Mouse (Mus musculus) erythroblast, embryonic 14.5 days (primary cell): ENCODE data around the gene 1700080O16Rik. TPM values are rescaled to one million over a fixed set of nuclear protein-coding genes. Genes with fewer than 3 reads are reported as not detected.

Source experiments
- H3K27me3 ChIP-seq: 2 replicates; pipeline ENCODE4 v1.6.1; 2012; ENCODE audit warnings: inconsistent platforms; ENCODE audit not compliant: control insufficient read depth
- H3K36me3 ChIP-seq: 2 replicates; pipeline ENCODE4 v1.6.1; 2012; ENCODE audit warnings: mild to moderate bottlenecking, inconsistent platforms; ENCODE audit not compliant: control insufficient read depth
- H3K4me1 ChIP-seq: 2 replicates; pipeline ENCODE4 v1.6.1; 2012; ENCODE audit warnings: inconsistent platforms; ENCODE audit not compliant: control insufficient read depth
- H3K4me3 ChIP-seq: replicated peaks from 2 replicates; pipeline ENCODE3; 2012; ENCODE audit warnings: moderate library complexity, mild to moderate bottlenecking, inconsistent platforms
- H3K9me3 ChIP-seq: 2 replicates; pipeline ENCODE4 v1.6.1; 2012; ENCODE audit warnings: low read length, inconsistent platforms, mixed read lengths; ENCODE audit not compliant: control insufficient read depth
- GATA1 ChIP-seq: IDR thresholded peaks from 2 replicates; pipeline ENCODE4 v1.6.1; 2012; ENCODE audit warnings: low read length, inconsistent platforms, mixed read lengths
- TAL1 ChIP-seq: IDR thresholded peaks from 3 replicates; pipeline ENCODE4 v1.6.1; 2012; ENCODE audit warnings: low read length, inconsistent platforms, mixed read lengths
- polyA plus RNA-seq: library from polyadenylated mRNA; stranded (reverse); fragments of >175 nt; gene quantifications from 2 replicates; pipeline ENCODE4 v1.2.3, GENCODE M21; 2012

The 1700080O16Rik gene
- polyA plus RNA-seq, result not detected in 2 replicates

DNA sequence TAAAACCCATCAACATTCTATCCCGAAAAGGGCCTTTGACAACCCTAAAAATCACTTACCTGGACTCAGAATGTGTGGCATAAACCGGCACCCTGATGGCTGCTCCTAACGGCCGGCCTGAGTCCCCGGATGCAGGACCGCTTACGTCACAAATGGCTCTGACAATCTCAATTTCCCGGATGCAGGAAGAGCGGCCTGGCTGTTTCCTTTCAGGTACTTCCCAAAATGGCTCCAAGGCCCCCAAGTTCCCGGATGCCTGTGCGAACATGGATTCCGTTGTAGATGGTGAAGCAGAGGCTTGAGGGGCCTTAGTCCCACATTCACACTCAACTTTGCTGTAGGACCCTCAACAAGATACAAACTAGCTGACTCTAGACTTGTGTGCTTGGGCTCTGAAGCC is at the start of gene 1700080O16Rik:
Gene 1700080O16Rik, minus strand, starts transcription at position 101 of the 400 bp plus-strand sequence.
- TF ChIP-seq GATA1, result no peak
- no peak for TF ChIP-seq TAL1

DNA sequence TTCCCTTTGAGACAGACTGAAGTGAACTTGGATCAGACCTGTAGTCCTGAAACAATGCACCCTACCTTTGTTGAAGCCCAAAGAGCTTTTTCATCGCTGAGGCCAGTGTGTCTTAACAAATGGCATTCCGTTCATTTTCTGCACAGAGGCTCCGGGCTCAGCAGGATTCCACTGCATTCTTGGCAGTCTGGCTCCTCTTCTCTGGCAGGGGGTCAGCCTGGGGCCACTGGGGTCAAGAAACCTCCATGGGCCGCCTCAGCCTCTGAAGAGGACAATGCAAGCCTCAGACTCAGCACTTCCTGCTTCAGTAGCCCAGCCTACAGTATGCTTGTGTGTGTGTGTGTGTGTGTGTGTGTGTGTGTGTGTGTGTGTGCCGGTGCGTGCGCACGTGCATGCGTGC is 45.1 kb upstream of the 1700080O16Rik start:
- Histone ChIP-seq H3K27me3 (no peaks in the 10 kb centered on the region), H3K4me3 (no peak overlapping the region), H3K4me1 (no peaks in the 10 kb centered on the region), H3K36me3 (no peaks in the 10 kb centered on the region), H3K9me3 (no peaks in the 10 kb centered on the region)
- no peak for TF ChIP-seq TAL1

More for the DNA sequence above, at the start of gene 1700080O16Rik:
- Histone ChIP-seq H3K4me3 (no peak within 1 kb of the TSS), H3K4me1 (no peaks in the 10 kb centered on the region), H3K36me3 (no peaks in the 10 kb centered on the region), H3K9me3 (no peaks in the 10 kb centered on the region), H3K27me3 (no peaks in the 10 kb centered on the region)

DNA sequence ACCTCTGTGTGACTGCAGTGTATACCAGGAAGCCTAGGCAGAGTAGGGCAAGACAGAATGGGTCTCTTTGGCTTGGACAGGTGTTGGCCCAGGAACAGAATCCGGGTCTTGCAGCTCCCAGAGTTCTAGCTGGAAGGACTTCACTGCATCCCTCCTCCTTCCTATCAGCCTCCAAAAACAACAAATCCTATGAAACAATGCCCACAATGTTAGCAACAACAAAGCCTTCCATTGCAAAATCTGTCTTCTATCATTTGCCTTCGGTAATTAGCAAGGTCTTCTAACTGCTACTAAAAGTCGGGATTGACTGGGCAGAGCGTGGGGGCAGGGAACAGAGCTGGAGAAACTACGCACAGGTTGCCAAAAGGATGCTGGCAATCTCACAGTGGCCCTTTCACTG is 27.5 kb upstream of the 1700080O16Rik start:
- no peaks in the 10 kb centered on the region for H3K4me1 ChIP-seq
- H3K36me3 ChIP-seq, result no peaks in the 10 kb centered on the region
- H3K27me3 ChIP-seq, result no peaks in the 10 kb centered on the region
- H3K4me3 ChIP-seq, result no peak overlapping the region
- TF ChIP-seq TAL1 (no peak), GATA1 (no peak)
- H3K9me3 ChIP-seq, result peaks cover 3% of the 10 kb centered on the region; the same call in 1 of the 2 replicates

DNA sequence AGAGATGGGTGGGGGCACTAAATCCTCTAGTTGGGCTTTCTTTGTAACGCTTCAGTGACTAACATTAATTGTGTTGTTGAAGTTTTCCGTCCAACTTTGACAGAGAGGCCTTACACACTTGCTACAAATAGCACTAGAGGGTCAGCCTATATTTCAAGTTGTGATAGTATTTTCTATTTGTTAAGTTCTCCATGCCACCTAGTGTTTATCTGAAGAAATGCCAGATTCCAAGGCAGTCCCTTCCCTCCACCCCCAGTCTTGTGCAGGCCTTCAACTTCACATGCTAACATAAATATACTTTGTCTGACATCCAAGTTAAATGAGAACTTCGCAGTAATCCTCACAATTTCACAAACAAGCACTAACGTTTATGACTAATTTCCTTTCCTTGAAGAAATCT is 26.9 kb upstream of the 1700080O16Rik start:
- peaks cover 3% of the 10 kb centered on the region; the same call in 1 of the 2 replicates for H3K9me3 ChIP-seq
- H3K27me3 ChIP-seq, result no peaks in the 10 kb centered on the region
- no peaks in the 10 kb centered on the region for H3K4me1 ChIP-seq
- H3K4me3 ChIP-seq, result no peak overlapping the region
- TF ChIP-seq GATA1 (no peak), TAL1 (no peak)
- H3K36me3 ChIP-seq, result no peaks in the 10 kb centered on the region

DNA sequence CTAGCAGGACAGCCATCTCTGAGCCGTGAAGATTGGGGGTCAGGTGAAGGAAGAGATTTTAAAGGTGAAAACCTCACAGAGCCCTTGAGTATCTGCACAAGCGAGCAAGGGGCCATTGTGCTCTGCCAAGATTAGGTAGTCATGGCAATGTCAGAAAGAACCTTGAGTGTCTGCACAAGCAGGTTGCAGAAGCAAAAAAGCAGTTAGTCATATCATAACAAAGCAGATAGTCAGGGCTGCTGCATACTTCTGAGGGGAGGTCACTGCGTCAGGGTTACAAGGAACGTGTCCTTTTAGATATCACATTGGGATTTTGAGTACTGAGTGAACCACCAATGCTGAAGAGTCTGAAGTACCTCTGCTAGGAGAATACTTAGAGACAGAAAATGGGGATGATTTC is 3.8 kb upstream of the 1700080O16Rik start:
- Histone ChIP-seq H3K9me3 (no peaks in the 10 kb centered on the region), H3K4me1 (no peaks in the 10 kb centered on the region), H3K27me3 (no peaks in the 10 kb centered on the region), H3K4me3 (no peak overlapping the region), H3K36me3 (no peaks in the 10 kb centered on the region)
- TF ChIP-seq TAL1 (no peak), GATA1 (no peak)

DNA sequence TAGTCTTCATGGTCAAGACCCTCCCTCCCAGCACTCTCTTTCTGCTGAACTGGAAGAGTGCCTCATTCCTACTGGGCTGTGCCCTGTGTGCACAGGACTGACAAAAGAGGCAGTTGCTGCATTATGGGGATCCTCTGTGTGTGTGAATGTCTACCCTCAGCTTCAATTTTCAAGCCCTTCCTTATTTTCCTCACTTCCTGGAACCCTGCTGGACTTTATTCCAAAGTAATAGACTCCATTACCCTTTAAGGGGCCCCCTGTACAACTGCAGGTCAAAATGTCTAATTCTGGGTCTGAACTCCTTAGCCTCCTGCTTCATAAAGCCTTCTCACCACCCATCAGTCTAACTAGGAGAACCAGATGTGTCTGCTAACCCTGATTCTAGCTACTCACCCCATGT is 2.0 kb upstream of the 1700080O16Rik start:
- TF ChIP-seq TAL1 (no peak), GATA1 (no peak)
- H3K27me3 ChIP-seq, result no peaks in the 10 kb centered on the region
- no peak overlapping the region for H3K4me3 ChIP-seq
- no peaks in the 10 kb centered on the region for H3K36me3 ChIP-seq
- no peaks in the 10 kb centered on the region for H3K4me1 ChIP-seq
- H3K9me3 ChIP-seq, result no peaks in the 10 kb centered on the region

DNA sequence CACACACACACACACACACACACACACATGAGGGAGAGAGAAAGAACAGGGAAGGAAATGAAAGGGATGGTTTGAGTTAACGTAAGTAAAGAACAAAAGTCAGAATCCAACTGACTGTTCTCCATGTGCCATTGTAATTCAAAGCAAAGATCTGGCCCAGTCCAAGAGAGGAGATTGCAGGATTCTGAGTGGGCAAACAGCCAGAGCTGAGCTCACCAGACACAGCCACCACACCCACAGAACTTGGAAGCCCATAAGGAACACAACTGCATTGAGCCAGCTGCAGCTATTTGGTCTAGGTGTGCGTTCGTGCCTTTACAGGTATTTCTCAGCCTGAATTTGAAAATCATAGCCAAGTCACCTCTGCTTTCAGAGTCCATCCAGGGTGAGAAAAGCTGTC is 24.5 kb downstream of the 1700080O16Rik start:
- Histone ChIP-seq H3K9me3 (no peaks in the 10 kb centered on the region), H3K4me1 (no peaks in the 10 kb centered on the region)
- TF ChIP-seq TAL1 (no peak), GATA1 (no peak)

DNA sequence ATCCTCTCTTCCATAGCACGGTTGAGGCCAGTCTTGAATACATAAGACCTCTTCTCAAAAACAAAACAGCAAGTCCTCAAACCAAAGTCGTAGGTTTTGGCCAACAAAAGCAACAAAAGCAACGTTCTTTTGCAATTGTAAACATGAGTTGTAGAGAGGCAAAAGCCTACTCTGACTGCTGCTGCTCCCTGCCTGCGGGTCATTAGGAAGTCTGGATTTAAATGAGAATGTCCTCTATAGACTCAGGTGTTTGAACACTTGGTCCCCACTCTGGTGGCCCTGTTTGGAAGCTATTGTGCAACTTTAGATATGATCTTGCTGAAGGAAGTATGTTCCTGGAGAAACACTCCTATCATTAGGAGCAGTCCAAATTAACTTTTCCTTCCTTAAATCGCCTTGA is 34.5 kb downstream of the 1700080O16Rik start:
- TF ChIP-seq GATA1, result no peak
- no peak for TF ChIP-seq TAL1
- Histone ChIP-seq H3K9me3 (no peaks in the 10 kb centered on the region; the same call in 1 of the 2 replicates), H3K4me3 (no peak overlapping the region), H3K27me3 (no peaks in the 10 kb centered on the region), H3K4me1 (no peaks in the 10 kb centered on the region), H3K36me3 (no peaks in the 10 kb centered on the region)

More for the DNA sequence above, 24.5 kb downstream of the 1700080O16Rik start:
- no peaks in the 10 kb centered on the region for H3K27me3 ChIP-seq
- no peaks in the 10 kb centered on the region for H3K36me3 ChIP-seq
- H3K4me3 ChIP-seq, result no peak overlapping the region

DNA sequence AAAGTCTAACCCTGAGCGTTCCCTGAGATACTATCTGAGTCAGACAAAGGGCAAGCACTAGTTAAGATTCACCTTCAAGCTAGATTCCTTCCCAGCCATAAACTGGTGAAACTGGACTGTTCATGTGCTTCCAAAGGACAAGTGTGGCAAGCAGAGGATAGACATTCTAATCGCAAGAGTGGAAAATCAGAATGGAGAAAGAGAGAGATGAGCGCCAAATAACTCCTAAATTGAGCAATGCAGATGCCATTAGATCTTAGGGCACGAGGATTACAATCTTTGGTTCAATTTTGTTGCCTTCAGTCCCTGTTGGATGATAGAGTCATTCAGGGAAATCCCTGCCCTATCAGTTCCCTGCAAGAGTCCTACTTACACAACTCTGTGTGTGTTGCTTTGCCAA is 53.5 kb downstream of the 1700080O16Rik start:
- TF ChIP-seq GATA1 (no peak), TAL1 (no peak)
- no peaks in the 10 kb centered on the region for H3K4me1 ChIP-seq
- H3K4me3 ChIP-seq, result no peak overlapping the region
- no peaks in the 10 kb centered on the region for H3K27me3 ChIP-seq
- no peaks in the 10 kb centered on the region for H3K36me3 ChIP-seq
- H3K9me3 ChIP-seq, result no peaks in the 10 kb centered on the region

Other genes with a start within 250 kb of the 1700080O16Rik start
- gene Usp26, start 171.5 kb downstream of the 1700080O16Rik start, polyA plus RNA-seq, result not detected in 2 replicates
- 0.23 and 0.38 TPM in 2 replicates for gene Gpc4, start 192.5 kb upstream of the 1700080O16Rik start, polyA plus RNA-seq